Mouse (Mus musculus) hindbrain, postnatal 0 days (tissue): ENCODE results near the gene Oaz1. TPM values are rescaled to one million over a fixed set of nuclear protein-coding genes. Genes with fewer than 3 reads are reported as not detected.
"Not testable (repeated sequence)": the region's sequence is repeated elsewhere in the genome, so short reads cannot be mapped to it uniquely, and the experiment has no call there.

Source experiments
- ATAC-seq: fragments of 200-750 bp; cut with Nextera tagmentation; 2 replicates; pipeline ENCODE4 v1.8.0; 2017; ENCODE audit warnings: mild to moderate bottlenecking, moderate TSS enrichment, moderate library complexity
- DNase-seq: peaks from one replicate; pipeline ENCODE4 v3.0.0-alpha.2; 2015; ENCODE audit warnings: low spot score
- H3K27ac ChIP-seq: fragments of 300-500 bp; sonication (generic); 2 replicates; pipeline ENCODE4 v1.5.1; 2014; ENCODE audit warnings: mild to moderate bottlenecking
- H3K27me3 ChIP-seq: fragments of 300-500 bp; sonication (generic); 2 replicates; pipeline ENCODE4 v1.6.1; 2014; ENCODE audit warnings: low read length, mixed read lengths; ENCODE audit not compliant: insufficient read depth
- H3K36me3 ChIP-seq: fragments of 300-500 bp; sonication (generic); 2 replicates; pipeline ENCODE4 v1.6.1; 2014; ENCODE audit warnings: low read length, mixed read lengths; ENCODE audit not compliant: insufficient read depth
- H3K4me1 ChIP-seq: fragments of 300-500 bp; sonication (generic); 2 replicates; pipeline ENCODE4 v1.6.1; 2014; ENCODE audit warnings: antibody characterized with exemption, low read length, mixed read lengths; ENCODE audit not compliant: insufficient read depth
- H3K4me2 ChIP-seq: fragments of 300-500 bp; sonication (generic); 2 replicates; pipeline ENCODE4 v1.6.1; 2014; ENCODE audit warnings: low read depth, mild to moderate bottlenecking, low read length, moderate library complexity, mixed read lengths
- H3K4me3 ChIP-seq: fragments of 300-500 bp; sonication (generic); 2 replicates; pipeline ENCODE4 v1.5.1; 2014; ENCODE audit warnings: low read length
- H3K9ac ChIP-seq: fragments of 300-500 bp; sonication (generic); replicated peaks from 2 replicates; pipeline ENCODE4 v1.6.1; 2014; ENCODE audit warnings: mild to moderate bottlenecking, low read length, moderate library complexity, mixed read lengths
- H3K9me3 ChIP-seq: fragments of 300-500 bp; sonication (generic); 2 replicates; pipeline ENCODE4 v1.6.1; 2016; ENCODE audit warnings: low read length, mixed read lengths
- CTCF ChIP-seq: IDR thresholded peaks from 2 replicates; pipeline ENCODE4 v1.5.1; 2016; ENCODE audit warnings: antibody characterized with exemption, control low read depth, low read depth
- WGBS: fragments of 180-500 bp; shearing (Covaris S2); extraction: QIAGEN DNeasy Blood & Tissue Kit; methylation state at CpG from one replicate; pipeline ENCODE4 v1.1.7; 2014; 5-methylcytosine and 5-hydroxymethylcytosine counted together
- polyA plus RNA-seq: library from polyadenylated mRNA; unstranded; fragments of >200 nt; fragmentation: Nextera tagmentation; extraction: Ambion mirVana; gene quantifications from 2 replicates; pipeline ENCODE4 v1.2.1, GENCODE M21; 2015
- total RNA-seq: library from RNA; depleted of rRNA; stranded (reverse); fragments of >200 nt; gene quantifications from 2 replicates; pipeline ENCODE4 v1.2.3, GENCODE M21; 2014

Gene Oaz1
- total and polyA plus RNA-seq, 2 experiments from 2014 or later: 1,180 to 1,185 TPM

DNA sequence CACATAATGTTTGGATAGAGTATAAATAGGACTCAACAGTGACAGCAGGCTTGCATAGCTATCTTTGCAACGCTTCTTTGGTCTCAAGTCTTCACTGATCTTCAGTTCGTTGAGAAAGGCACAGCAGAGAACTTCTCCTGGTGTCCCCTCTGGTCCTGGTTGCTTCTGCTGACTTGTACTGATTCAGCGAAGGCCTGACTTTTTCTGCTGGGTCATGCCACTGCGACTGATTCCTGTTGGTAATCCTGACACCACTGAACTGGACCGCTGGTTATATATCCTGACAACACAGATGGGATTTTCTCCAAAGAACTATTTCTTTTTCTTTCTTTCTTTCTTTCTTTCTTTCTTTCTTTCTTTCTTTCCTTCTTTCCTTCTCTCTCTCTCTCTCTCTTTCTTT, 3.9 kb upstream of the Oaz1 start:
- H3K27ac ChIP-seq: no peak overlapping the region
- DNase-seq (no peak), ATAC-seq (no peak)
- H3K4me2 ChIP-seq: no peak overlapping the region
- H3K36me3 ChIP-seq: no peaks in the 10 kb centered on the region
- no peaks in the 10 kb centered on the region for H3K27me3 ChIP-seq
- no peak overlapping the region for H3K9ac ChIP-seq
- peaks cover under 1% of the 10 kb centered on the region; the same call in 1 of the 2 replicates for H3K4me1 ChIP-seq
- no peak overlapping the region for H3K4me3 ChIP-seq
- 89% methylated on average over 5 of the region's 5 CpGs for WGBS
- no peak for TF ChIP-seq CTCF
- H3K9me3 ChIP-seq: no peaks in the 10 kb centered on the region

DNA sequence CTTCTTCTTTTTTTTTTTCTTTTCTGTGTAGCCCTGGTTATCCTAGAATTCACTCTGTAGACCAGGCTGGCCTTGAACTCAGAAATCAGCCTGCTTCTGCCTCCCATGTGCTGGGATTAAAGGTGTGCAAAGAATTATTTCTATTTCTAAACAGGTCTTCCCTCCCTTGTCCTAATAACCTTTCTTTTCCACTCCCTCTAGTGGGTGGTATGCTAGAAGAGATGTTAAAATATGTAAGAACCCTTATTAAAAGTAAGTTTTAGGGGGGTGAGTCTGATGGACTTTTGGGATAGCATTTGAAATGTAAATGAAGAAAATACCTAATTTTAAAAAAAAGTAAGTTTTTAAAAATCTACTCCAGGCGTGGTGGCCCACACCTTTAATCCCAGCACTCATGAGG, 3.1 kb upstream of the Oaz1 start:
- Histone ChIP-seq H3K4me3 (no peak overlapping the region), H3K9me3 (no peaks in the 10 kb centered on the region), H3K4me2 (no peak overlapping the region), H3K4me1 (peaks cover 5% of the 10 kb centered on the region; the same call in 1 of the 2 replicates), H3K27ac (no peak overlapping the region), H3K36me3 (no peaks in the 10 kb centered on the region), H3K27me3 (no peaks in the 10 kb centered on the region), H3K9ac (no peak overlapping the region)
- DNase-seq: no peak
- no peak for TF ChIP-seq CTCF
- no peak for ATAC-seq
- 88% methylated on average over 1 of the region's 1 CpGs for WGBS

DNA sequence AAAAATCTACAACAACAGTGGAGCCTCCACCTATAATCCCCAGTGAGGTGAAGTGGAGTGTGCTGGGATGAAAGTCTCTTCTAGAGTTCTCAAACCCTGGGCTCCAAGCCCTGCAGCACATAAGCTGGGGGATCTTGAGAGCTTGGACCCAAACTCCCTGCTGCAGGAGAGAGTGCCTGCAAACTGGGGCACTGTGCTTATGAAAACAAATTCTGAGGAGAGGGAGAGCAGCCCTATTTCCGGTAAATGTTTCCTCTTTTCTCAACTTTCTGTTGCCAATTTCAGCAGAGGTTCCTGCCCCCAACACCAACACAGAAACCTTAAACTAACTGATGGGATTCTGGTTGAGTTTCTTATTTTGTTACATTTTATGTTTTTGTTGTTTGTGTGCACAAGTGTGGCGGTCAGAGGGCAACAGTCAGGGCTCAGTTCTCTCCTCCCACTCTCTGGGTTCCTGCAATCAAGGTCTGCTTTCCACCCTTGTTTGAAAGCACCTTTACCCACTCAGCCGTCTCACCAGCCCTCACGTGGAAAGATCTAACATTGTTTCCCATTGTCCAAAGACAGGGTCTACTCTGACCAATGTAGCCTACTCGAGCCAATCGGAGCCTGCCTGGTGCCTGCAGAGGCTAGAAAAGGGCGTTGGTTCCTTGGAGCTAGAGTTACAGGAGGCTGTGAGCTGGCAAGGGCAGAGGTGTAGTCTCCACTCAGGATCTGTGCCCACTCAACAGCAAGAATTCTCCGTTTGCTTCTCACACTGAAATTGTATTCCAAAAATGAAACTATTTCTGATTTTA, 2.4 kb upstream of the Oaz1 start:
- 69% methylated on average over 8 of the region's 8 CpGs for WGBS
- TF ChIP-seq CTCF: no peak
- no peaks in the 10 kb centered on the region; the same call in 1 of the 2 replicates for H3K36me3 ChIP-seq
- H3K27me3 ChIP-seq: no peaks in the 10 kb centered on the region
- no peak overlapping the region for H3K9ac ChIP-seq
- DNase-seq: no peak
- peaks cover 5% of the 10 kb centered on the region; the same call in 1 of the 2 replicates for H3K4me1 ChIP-seq
- no peak overlapping the region for H3K27ac ChIP-seq
- ATAC-seq: no peak
- no peak overlapping the region for H3K4me3 ChIP-seq
- no peaks in the 10 kb centered on the region for H3K9me3 ChIP-seq
- no peak overlapping the region for H3K4me2 ChIP-seq

DNA sequence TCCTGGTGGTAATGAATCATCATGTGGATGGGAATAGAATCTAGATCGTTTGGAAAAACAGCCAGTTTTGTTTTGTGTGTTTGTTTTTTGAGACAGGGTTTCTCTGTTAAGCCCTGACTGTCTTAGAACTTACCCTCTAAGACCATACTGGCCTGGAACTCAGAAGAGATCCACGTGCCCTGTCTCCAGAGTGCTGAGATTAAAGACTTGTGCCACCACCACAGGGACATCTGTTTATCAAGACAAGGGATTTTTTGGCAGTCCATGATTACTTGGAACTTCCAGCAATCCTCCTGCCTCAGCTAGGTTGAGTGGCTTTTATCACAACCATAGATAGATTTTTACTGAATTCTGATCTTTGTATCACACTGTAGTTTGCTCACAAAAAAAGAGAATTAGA, 1.6 kb upstream of the Oaz1 start:
- no peak for TF ChIP-seq CTCF
- H3K4me2 ChIP-seq: no peak overlapping the region
- H3K9ac ChIP-seq: no peak overlapping the region
- peaks cover 5% of the 10 kb centered on the region; the same call in 1 of the 2 replicates for H3K4me1 ChIP-seq
- H3K27ac ChIP-seq: no peak overlapping the region
- peaks cover 7% of the 10 kb centered on the region for H3K36me3 ChIP-seq
- H3K4me3 ChIP-seq: no peak overlapping the region
- no peak for ATAC-seq
- H3K9me3 ChIP-seq: no peaks in the 10 kb centered on the region
- no peaks in the 10 kb centered on the region for H3K27me3 ChIP-seq
- DNase-seq: no peak
- WGBS: 73% methylated on average over 2 of the region's 2 CpGs

DNA sequence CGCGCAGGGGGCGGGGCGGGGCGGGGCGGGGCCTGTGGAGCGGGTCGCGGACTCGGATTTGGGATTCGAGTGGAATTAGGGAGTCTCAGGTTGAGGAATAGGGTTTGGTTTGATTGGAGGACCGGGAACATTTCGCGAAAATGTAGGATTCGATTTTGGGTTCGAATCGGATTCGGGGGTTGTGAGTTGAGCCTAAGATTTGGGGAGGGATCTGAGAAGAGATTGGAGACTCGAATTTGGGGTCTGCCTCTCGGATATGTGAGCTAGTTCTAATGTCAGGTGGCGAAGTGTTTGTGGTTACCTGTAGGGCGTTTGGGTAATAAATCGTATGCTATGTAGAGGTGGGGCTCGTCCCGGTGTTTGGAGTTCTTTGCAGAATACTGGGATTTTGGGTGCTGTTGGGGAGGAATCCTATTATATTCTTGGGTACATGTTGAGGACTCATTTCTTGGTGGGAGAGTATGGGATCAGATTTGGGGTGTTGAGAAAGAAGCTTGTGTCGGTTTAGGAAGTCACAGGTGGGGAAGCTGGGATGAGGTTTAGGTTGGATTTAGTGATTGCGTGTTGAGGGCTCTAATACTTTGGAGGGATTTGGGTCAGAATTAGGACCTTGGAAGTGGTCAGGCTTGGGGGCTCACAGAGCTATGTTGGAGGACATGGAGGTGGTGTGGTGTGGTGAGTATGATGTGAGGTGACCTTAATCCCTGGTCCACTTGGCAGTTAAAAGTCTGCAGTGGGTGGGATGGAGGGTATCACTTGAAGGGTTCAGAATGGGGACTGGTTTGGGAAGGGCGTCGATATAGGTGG, 810 bp downstream of the Oaz1 start:
- Histone ChIP-seq H3K36me3 (peaks cover 12% of the 10 kb centered on the region), H3K4me2 (peak overlapping the region; percentile 94), H3K4me3 (peak overlapping the region; percentile 60), H3K9ac (peak overlapping the region; percentile 87), H3K27ac (peak overlapping the region; percentile 92), H3K9me3 (no peaks in the 10 kb centered on the region), H3K27me3 (no peaks in the 10 kb centered on the region), H3K4me1 (peaks cover 5% of the 10 kb centered on the region; the same call in 1 of the 2 replicates)
- TF ChIP-seq CTCF: no peak
- 9% methylated on average over 29 of the region's 29 CpGs for WGBS
- ATAC-seq (no peak), DNase-seq (no peak)

DNA sequence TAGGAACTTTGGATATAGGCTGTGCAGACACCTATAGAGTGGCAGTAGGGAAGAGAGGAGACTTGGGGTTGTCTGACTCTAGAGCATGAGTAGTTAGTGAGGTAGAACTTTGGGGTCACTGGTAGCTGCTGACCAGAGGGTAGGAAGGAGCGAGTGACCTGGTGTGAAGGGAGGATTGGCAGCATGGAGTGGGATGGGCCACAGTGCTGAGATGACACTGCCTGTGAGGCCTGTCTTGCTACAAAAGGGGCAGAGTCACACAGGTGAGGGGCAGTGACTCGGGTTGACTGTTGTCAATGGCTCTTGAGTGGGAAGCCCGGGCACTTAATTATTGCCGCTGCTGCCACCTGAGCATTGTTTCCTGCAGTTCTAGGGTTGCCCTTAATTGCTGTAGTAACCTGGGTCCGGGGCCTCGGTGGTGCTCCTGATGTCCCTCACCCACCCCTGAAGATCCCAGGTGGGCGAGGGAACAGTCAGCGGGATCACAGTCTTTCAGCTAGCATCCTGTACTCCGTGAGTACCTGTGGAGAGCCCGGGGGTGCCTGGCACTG, 1.5 kb downstream of the Oaz1 start:
- no peaks in the 10 kb centered on the region for H3K27me3 ChIP-seq
- no peak overlapping the region for H3K27ac ChIP-seq
- no peak for TF ChIP-seq CTCF
- peak overlapping the region; percentile 87 for H3K9ac ChIP-seq
- peak overlapping the region; percentile 60 for H3K4me3 ChIP-seq
- 72% methylated on average over 10 of the region's 10 CpGs for WGBS
- ATAC-seq (no peak), DNase-seq (no peak)
- H3K9me3 ChIP-seq: no peaks in the 10 kb centered on the region
- H3K36me3 ChIP-seq: peaks cover 12% of the 10 kb centered on the region
- peaks cover 5% of the 10 kb centered on the region; the same call in 1 of the 2 replicates for H3K4me1 ChIP-seq
- peak overlapping the region; percentile 94 for H3K4me2 ChIP-seq

DNA sequence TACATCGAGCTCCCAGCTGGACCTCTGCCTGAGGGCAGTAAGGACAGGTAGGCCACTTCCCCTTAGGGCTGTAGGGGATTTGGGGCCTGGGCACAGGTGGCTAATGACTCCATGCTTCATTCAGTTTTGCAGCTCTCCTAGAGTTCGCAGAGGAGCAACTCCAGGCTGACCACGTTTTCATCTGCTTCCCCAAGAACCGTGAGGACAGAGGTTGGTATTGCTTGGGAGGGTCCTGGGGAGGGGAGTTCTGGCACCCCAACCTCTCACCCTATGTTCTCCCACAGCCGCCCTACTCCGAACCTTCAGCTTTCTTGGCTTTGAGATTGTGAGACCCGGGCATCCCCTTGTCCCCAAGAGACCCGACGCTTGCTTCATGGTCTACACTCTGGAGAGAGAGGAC, 2.1 kb downstream of the Oaz1 start:
- H3K27me3 ChIP-seq, DNase-seq, H3K4me1 ChIP-seq, H3K9ac ChIP-seq, H3K9me3 ChIP-seq, H3K4me3 ChIP-seq, ATAC-seq, H3K27ac ChIP-seq: not testable (repeated sequence)
- peak overlapping the region; percentile 94 for H3K4me2 ChIP-seq
- H3K36me3 ChIP-seq: peaks cover 12% of the 10 kb centered on the region
- WGBS: 83% methylated on average over 8 of the region's 9 CpGs
